8 mouse cellular contexts compared by ENCODE assay signal in the genomic region with DNA sequence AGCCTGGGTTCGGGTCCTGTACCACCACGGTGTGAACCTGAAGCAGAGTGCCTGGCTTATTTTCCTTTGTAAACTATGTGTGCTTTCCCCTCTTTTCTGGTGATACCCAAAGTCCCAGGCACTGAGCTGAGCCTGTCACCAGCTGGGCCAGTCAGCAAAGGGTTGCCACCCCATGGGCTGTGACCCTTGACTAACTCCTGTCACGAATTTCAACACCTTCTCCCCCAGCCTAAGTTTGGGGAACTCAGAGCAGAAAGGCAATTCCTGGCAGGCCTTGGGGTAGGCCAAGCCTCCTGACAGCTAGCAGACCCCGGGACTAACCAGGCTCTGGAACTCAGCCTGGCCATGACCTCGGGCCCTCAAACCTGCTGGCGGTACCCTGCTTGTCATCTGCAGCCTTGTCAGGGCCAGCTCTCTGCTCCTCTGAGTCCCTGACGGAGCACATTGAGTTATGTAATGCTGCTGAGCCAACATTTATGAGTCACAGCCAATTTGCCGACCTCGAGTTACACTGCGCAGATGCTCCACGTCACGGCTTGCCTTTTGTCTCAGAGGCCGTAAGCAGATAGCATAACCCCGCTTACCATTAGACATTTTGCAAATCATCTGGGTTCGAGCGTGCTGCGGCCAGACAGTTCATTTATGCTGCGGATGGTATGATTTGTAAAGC.
DNase-seq lines count a peak whose midpoint lies in the region; ATAC-seq and TF ChIP-seq lines count a peak whose summit lies in the region.

No protein-coding gene starts in this region.

- H3K4me1 ChIP-seq in kidney, embryonic 16.5 days (ENCODE audit: insufficient read depth, low read length) = peaks cover 4% of the 10 kb centered on the region; the same call in 1 of the 2 replicates
- H3K4me1 ChIP-seq in kidney, postnatal 0 days (replicated peaks; ENCODE audit: insufficient read depth, low read length) = no peaks in the 10 kb centered on the region
- no peaks in the 10 kb centered on the region for H3K4me1 ChIP-seq in lung, embryonic 14.5 days (ENCODE audit: insufficient read depth)
- peaks cover 21% of the 10 kb centered on the region for H3K4me1 ChIP-seq in stomach, embryonic 16.5 days (ENCODE audit: control insufficient read depth, insufficient read depth, low read length)

- peak; percentile 16 for DNase-seq in kidney, adult 18-20 months
- DNase-seq in adrenal gland, postnatal 4 days (ENCODE audit: low spot score in 2 of 2) = peak; percentile 36 to 53
- peak; percentile 19 to 24 for DNase-seq in frontal cortex, postnatal 14 days (ENCODE audit: low spot score in 2 of 2)
- DNase-seq in kidney, postnatal 0 days (ENCODE audit: low spot score) = peak; percentile 58
- DNase-seq in lung, embryonic 14.5 days = peak; percentile 87

- no peak for TF ChIP-seq CTCF in kidney, postnatal 0 days (IDR thresholded peaks at IDR 0.05; ENCODE audit: low read depth)
- TF ChIP-seq CTCF in lung, embryonic 14.5 days (IDR thresholded peaks at IDR 0.05; ENCODE audit: low read depth) = no peak

- H3K4me3 ChIP-seq in kidney, embryonic 16.5 days (ENCODE audit: low read length) = no peak overlapping the region
- no peak overlapping the region for H3K4me3 ChIP-seq in kidney, postnatal 0 days (replicated peaks; ENCODE audit: low read depth, low read length)
- no peak overlapping the region for H3K4me3 ChIP-seq in lung, embryonic 14.5 days (ENCODE audit: low read depth, low read length)
- no peak overlapping the region for H3K4me3 ChIP-seq in stomach, embryonic 16.5 days (replicated peaks; ENCODE audit: low read length)

- WGBS in kidney, embryonic 16.5 days = 40% methylated on average over 18 of the region's 18 CpGs
- 40% methylated on average over 18 of the region's 18 CpGs for WGBS in kidney, postnatal 0 days
- 44% methylated on average over 18 of the region's 18 CpGs for WGBS in lung, embryonic 14.5 days
- WGBS in stomach, embryonic 16.5 days = 42% methylated on average over 18 of the region's 18 CpGs

- H3K4me2 ChIP-seq in kidney, embryonic 16.5 days (replicated peaks; ENCODE audit: low read depth, low read length) = no peak overlapping the region
- H3K4me2 ChIP-seq in kidney, postnatal 0 days (ENCODE audit: low read length) = no peak overlapping the region
- no peak overlapping the region for H3K4me2 ChIP-seq in lung, embryonic 14.5 days
- no peak overlapping the region for H3K4me2 ChIP-seq in stomach, embryonic 16.5 days (ENCODE audit: low read depth, low read length)

- no peaks in the 10 kb centered on the region for H3K9me3 ChIP-seq in kidney, embryonic 16.5 days (ENCODE audit: low read length)
- no peaks in the 10 kb centered on the region for H3K9me3 ChIP-seq in kidney, postnatal 0 days (replicated peaks; ENCODE audit: low read length)
- H3K9me3 ChIP-seq in lung, embryonic 14.5 days (ENCODE audit: low read depth, low read length) = no peaks in the 10 kb centered on the region
- H3K9me3 ChIP-seq in stomach, embryonic 16.5 days (replicated peaks; ENCODE audit: control insufficient read depth, low read length) = no peaks in the 10 kb centered on the region

- no peaks in the 10 kb centered on the region for H3K36me3 ChIP-seq in kidney, embryonic 16.5 days (ENCODE audit: insufficient read depth, low read length)
- no peaks in the 10 kb centered on the region for H3K36me3 ChIP-seq in kidney, postnatal 0 days (ENCODE audit: insufficient read depth, low read length)
- no peaks in the 10 kb centered on the region for H3K36me3 ChIP-seq in lung, embryonic 14.5 days (ENCODE audit: insufficient read depth)
- no peaks in the 10 kb centered on the region for H3K36me3 ChIP-seq in stomach, embryonic 16.5 days (ENCODE audit: control insufficient read depth, insufficient read depth, low read length)

- ATAC-seq in kidney, embryonic 16.5 days (ENCODE audit: low FRiP score, low TSS enrichment) = no peak
- ATAC-seq in kidney, postnatal 0 days (replicated peaks; ENCODE audit: low FRiP score, low read depth) = no peak
- peak; percentile 87 for ATAC-seq in lung, embryonic 14.5 days (ENCODE audit: insufficient read depth)
- ATAC-seq in stomach, embryonic 16.5 days (ENCODE audit: insufficient read depth, low FRiP score) = peak; percentile 79
- ATAC-seq in erythroid progenitor cell, adult 5-6 weeks (replicated peaks; ENCODE audit: low FRiP score, poor library complexity, severe bottlenecking) = no peak

- H3K9ac ChIP-seq in kidney, embryonic 16.5 days (replicated peaks; ENCODE audit: low read length) = no peak overlapping the region
- no peak overlapping the region for H3K9ac ChIP-seq in kidney, postnatal 0 days (ENCODE audit: low read depth, low read length)
- H3K9ac ChIP-seq in lung, embryonic 14.5 days = no peak overlapping the region
- H3K9ac ChIP-seq in stomach, embryonic 16.5 days (ENCODE audit: low read length) = no peak overlapping the region

- H3K27ac ChIP-seq in kidney, embryonic 16.5 days (ENCODE audit: low read length) = no peak overlapping the region
- H3K27ac ChIP-seq in kidney, postnatal 0 days = no peak overlapping the region
- no peak overlapping the region; the same call in 1 of the 2 replicates for H3K27ac ChIP-seq in lung, embryonic 14.5 days (ENCODE audit: low read depth)
- H3K27ac ChIP-seq in stomach, embryonic 16.5 days (ENCODE audit: low read length) = peak overlapping the region; percentile 60; the same call in 1 of the 2 replicates

- no peaks in the 10 kb centered on the region for H3K27me3 ChIP-seq in kidney, embryonic 16.5 days (ENCODE audit: insufficient read depth, low read length)
- H3K27me3 ChIP-seq in kidney, postnatal 0 days (ENCODE audit: insufficient read depth, low read length) = no peaks in the 10 kb centered on the region
- no peaks in the 10 kb centered on the region for H3K27me3 ChIP-seq in lung, embryonic 14.5 days (ENCODE audit: insufficient read depth, low read length)
- H3K27me3 ChIP-seq in stomach, embryonic 16.5 days (ENCODE audit: control insufficient read depth, insufficient read depth, low read length) = no peaks in the 10 kb centered on the region

Comparison
In these comparisons a context has a peak if more than half of its experiments do, and no peak if none do; other contexts are left out.
1. DNase-seq: peak in every context shown above with its lines; median percentile 87 in lung, embryonic 14.5 days; 58 in kidney, postnatal 0 days; 44 in adrenal gland, postnatal 4 days; 22 in frontal cortex, postnatal 14 days; 16 in kidney, adult 18-20 months.
2. ATAC-seq: peak in lung, embryonic 14.5 days (single experiment) and stomach, embryonic 16.5 days (single experiment); none in kidney, embryonic 16.5 days (single experiment), kidney, postnatal 0 days (single experiment) and erythroid progenitor cell, adult 5-6 weeks (single experiment).